Mouse (Mus musculus): Measurements from ENCODE around the gene Stra6. TPM values are rescaled to one million over a fixed set of nuclear protein-coding genes. Genes with fewer than 3 reads are reported as not detected.
A peak's percentile ranks its signal among the peaks of the same experiment; 100 is the strongest.

Gene Stra6
- polyA plus RNA-seq, 1 experiment from 2014 or later = 8.6 TPM

DNA sequence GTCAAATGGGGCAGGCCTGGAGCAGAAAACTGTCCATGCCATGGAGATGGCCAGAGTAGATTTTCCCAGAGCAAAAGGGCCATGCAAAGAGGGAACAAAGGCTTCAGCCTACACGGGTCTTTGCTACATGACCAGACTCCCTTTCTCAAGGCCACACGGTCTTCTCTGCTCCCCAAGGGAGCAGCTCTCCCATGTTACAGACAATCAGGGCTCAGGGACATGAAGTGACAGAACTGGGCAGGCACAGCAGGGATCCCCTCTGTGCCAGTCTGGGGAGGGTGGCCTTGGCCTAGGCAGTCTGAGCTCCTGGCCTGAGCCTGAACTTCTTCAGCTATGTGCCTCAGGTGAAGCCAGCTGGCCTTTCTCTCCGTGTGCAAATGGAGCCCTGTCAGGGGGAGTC is 10.0 kb upstream of the Stra6 start:
- H3K4me1 ChIP-seq (replicated peaks; ENCODE audit: control insufficient read depth, insufficient read depth, low read length) = no peaks in the 10 kb centered on the region
- ATAC-seq (replicated peaks; ENCODE audit: low FRiP score, low TSS enrichment, low read depth) = no peak
- no peak overlapping the region for H3K27ac ChIP-seq (ENCODE audit: low read depth)
- no peak overlapping the region for H3K9ac ChIP-seq (ENCODE audit: low read length)
- DNase-seq (ENCODE audit: low spot score) = no peak
- no peaks in the 10 kb centered on the region for H3K27me3 ChIP-seq (replicated peaks; ENCODE audit: control insufficient read depth, insufficient read depth, low read length)
- H3K36me3 ChIP-seq (ENCODE audit: control insufficient read depth, insufficient read depth, low read length) = no peaks in the 10 kb centered on the region
- no peak overlapping the region for H3K4me2 ChIP-seq (ENCODE audit: low read length)
- 53% methylated on average over 3 of the region's 3 CpGs for WGBS
- H3K4me3 ChIP-seq (ENCODE audit: low read depth, low read length) = no peak overlapping the region
- H3K9me3 ChIP-seq (ENCODE audit: control insufficient read depth, low read length) = no peaks in the 10 kb centered on the region

DNA sequence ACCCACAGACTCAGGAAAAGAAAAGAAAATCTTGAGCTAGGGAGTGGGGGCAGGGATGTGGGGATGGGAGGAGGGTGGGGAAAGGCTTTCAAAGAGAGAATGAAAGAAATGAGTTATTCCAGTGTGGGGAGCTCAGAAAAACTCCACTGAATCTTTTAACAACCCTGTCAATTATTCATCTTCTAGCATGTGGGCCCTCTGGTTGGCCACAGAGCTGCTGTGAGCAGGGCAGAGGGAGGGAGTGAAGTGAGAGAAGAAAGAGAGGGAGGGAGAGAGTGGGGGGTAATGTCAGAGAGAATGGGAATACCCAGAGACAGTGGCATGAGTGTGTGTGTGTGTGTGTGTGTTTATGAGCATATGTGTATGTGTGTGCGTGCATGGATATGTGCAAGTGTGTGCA is 9.6 kb upstream of the Stra6 start:
- H3K9ac ChIP-seq (ENCODE audit: low read length) = no peak overlapping the region
- H3K27ac ChIP-seq (ENCODE audit: low read depth) = no peak overlapping the region
- 89% methylated on average over 1 of the region's 1 CpGs for WGBS
- DNase-seq (ENCODE audit: low spot score) (no peak), ATAC-seq (replicated peaks; ENCODE audit: low FRiP score, low TSS enrichment, low read depth) (no peak)
- H3K4me2 ChIP-seq (ENCODE audit: low read length) = no peak overlapping the region
- H3K9me3 ChIP-seq (ENCODE audit: control insufficient read depth, low read length) = no peaks in the 10 kb centered on the region
- H3K36me3 ChIP-seq (ENCODE audit: control insufficient read depth, insufficient read depth, low read length) = no peaks in the 10 kb centered on the region
- H3K4me1 ChIP-seq (replicated peaks; ENCODE audit: control insufficient read depth, insufficient read depth, low read length) = no peaks in the 10 kb centered on the region
- no peaks in the 10 kb centered on the region for H3K27me3 ChIP-seq (replicated peaks; ENCODE audit: control insufficient read depth, insufficient read depth, low read length)
- no peak overlapping the region for H3K4me3 ChIP-seq (ENCODE audit: low read depth, low read length)

DNA sequence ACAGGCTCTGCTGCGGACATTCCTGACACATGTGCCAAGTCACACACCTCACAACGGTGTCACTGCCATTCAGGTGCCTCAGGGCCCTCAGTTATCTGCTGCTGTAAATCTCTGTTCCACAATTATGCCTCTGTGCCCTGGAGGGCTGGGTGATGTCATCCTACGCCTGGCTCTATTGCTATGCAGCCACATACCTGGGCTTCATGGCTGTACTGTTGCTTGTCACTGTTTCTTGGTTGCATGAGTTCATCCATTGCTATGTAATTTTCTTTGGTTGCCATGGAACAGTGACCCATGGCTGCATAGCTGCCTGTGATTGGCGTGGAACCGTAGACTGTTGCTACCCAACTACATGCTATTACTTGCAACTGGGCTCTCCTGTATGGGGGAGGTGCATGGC is 7.9 kb upstream of the Stra6 start:
- Histone ChIP-seq H3K9ac (ENCODE audit: low read length) (no peak overlapping the region), H3K27me3 (replicated peaks; ENCODE audit: control insufficient read depth, insufficient read depth, low read length) (no peaks in the 10 kb centered on the region), H3K4me1 (replicated peaks; ENCODE audit: control insufficient read depth, insufficient read depth, low read length) (no peaks in the 10 kb centered on the region), H3K4me3 (ENCODE audit: low read depth, low read length) (no peak overlapping the region), H3K9me3 (ENCODE audit: control insufficient read depth, low read length) (no peaks in the 10 kb centered on the region), H3K27ac (ENCODE audit: low read depth) (no peak overlapping the region), H3K4me2 (ENCODE audit: low read length) (no peak overlapping the region), H3K36me3 (ENCODE audit: control insufficient read depth, insufficient read depth, low read length) (no peaks in the 10 kb centered on the region)
- DNase-seq (ENCODE audit: low spot score) = no peak
- 73% methylated on average over 5 of the region's 5 CpGs for WGBS
- ATAC-seq (replicated peaks; ENCODE audit: low FRiP score, low TSS enrichment, low read depth) = no peak

DNA sequence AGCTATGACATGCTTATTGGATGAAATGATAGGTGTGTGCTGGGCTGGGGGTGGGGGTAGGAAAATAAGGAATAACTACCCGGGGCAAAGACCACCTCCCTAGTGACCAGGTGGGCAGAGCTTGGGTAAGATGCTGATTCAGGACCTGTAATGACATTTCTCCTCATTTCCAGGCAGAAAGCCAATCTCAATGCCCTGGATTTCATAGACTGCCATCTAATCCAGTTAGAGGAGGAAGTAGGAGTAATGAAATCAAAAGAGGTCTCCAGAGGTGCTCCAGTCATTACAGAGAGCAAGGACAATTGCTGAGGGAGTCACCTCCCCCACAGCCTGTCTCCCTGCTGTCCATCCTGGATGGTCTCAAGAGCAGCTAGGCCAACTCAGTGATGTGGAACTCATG is 3.7 kb upstream of the Stra6 start:
- H3K9ac ChIP-seq (ENCODE audit: low read length) = no peak overlapping the region
- WGBS = 50% methylated on average over 1 of the region's 1 CpGs
- H3K4me3 ChIP-seq (ENCODE audit: low read depth, low read length) = no peak overlapping the region
- no peaks in the 10 kb centered on the region for H3K4me1 ChIP-seq (replicated peaks; ENCODE audit: control insufficient read depth, insufficient read depth, low read length)
- H3K27ac ChIP-seq (ENCODE audit: low read depth) = no peak overlapping the region
- peaks cover 3% of the 10 kb centered on the region; the same call in 1 of the 2 replicates for H3K27me3 ChIP-seq (replicated peaks; ENCODE audit: control insufficient read depth, insufficient read depth, low read length)
- H3K9me3 ChIP-seq (ENCODE audit: control insufficient read depth, low read length) = no peaks in the 10 kb centered on the region
- DNase-seq (ENCODE audit: low spot score) (no peak), ATAC-seq (replicated peaks; ENCODE audit: low FRiP score, low TSS enrichment, low read depth) (no peak)
- no peaks in the 10 kb centered on the region for H3K36me3 ChIP-seq (ENCODE audit: control insufficient read depth, insufficient read depth, low read length)
- no peak overlapping the region for H3K4me2 ChIP-seq (ENCODE audit: low read length)

DNA sequence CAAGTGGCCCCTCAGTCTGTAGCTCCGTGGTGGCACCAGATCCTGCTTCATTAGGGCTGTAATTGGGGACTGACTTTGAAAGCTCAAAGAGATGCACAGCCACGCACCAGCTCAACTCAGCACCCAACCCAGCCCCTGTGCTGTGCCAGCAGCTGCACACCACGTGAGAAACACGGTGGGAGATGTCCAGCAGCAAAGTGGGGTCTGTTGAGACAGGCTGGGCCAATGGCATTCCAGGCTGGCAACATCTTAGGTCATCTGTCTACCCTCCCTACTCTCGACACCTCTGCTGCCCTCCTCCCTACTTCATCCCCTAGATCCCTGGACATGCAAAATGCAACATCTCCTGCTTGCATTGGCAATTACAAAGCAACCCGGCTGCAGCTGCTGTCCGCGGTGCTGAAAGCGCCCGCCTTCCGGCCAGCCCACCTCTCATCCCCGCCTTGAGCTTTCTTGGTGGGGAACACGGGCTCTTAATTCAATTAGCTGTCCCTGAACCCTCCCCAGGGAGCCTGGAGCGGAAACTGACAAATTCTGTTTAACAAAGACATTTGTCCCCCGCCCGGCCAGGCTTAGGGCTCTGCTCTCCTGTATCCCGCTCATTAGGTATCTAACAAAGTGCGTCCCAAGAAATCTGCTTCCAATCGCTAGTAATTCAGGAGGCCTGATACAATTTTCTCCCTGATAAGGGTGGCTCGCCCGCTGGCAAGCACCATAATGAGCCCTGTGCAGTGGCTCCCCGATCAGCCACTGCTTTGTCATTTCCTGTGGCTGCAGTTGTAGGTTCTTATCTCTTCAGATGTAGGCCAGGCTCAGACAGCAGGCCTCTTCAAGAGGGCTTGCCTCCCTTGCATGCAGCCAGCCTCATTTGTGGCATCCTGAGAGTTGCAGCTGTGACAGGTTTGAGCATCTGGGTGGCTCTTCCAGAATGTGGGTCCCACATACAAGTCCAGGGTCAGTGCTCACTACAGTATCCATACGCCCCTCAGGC is 2.6 kb upstream of the Stra6 start:
- no peak overlapping the region for H3K4me2 ChIP-seq (ENCODE audit: low read length)
- peaks cover 3% of the 10 kb centered on the region; the same call in 1 of the 2 replicates for H3K27me3 ChIP-seq (replicated peaks; ENCODE audit: control insufficient read depth, insufficient read depth, low read length)
- DNase-seq (ENCODE audit: low spot score) (peak; percentile 93), ATAC-seq (replicated peaks; ENCODE audit: low FRiP score, low TSS enrichment, low read depth) (no peak)
- H3K36me3 ChIP-seq (ENCODE audit: control insufficient read depth, insufficient read depth, low read length) = no peaks in the 10 kb centered on the region
- no peak overlapping the region for H3K27ac ChIP-seq (ENCODE audit: low read depth)
- no peaks in the 10 kb centered on the region for H3K9me3 ChIP-seq (ENCODE audit: control insufficient read depth, low read length)
- WGBS = 9% methylated on average over 23 of the region's 23 CpGs
- no peak overlapping the region for H3K4me3 ChIP-seq (ENCODE audit: low read depth, low read length)
- H3K4me1 ChIP-seq (replicated peaks; ENCODE audit: control insufficient read depth, insufficient read depth, low read length) = no peaks in the 10 kb centered on the region
- no peak overlapping the region for H3K9ac ChIP-seq (ENCODE audit: low read length)

DNA sequence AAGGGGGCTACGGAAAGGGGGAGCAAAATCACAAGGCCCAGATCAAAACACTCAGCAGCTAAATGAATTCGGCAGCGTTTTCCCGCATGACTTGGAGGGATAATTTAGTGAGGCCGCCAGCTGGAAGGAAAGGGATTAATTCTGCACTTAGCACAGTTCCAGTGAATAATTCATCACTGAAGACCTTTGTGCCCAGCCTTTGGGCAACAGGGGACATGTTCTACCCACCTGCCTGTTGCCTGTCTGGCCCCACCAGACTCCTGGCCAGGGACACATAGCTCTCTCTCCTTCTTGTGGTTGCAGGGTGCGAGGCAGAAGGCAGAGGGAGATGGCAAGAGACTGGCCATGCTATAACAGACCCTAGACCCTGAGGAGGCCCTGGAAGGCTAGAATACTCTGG is 1.9 kb downstream of the Stra6 start:
- Histone ChIP-seq H3K9me3 (ENCODE audit: control insufficient read depth, low read length) (no peaks in the 10 kb centered on the region), H3K36me3 (ENCODE audit: control insufficient read depth, insufficient read depth, low read length) (no peaks in the 10 kb centered on the region), H3K27me3 (replicated peaks; ENCODE audit: control insufficient read depth, insufficient read depth, low read length) (peaks cover 3% of the 10 kb centered on the region; the same call in 1 of the 2 replicates), H3K9ac (ENCODE audit: low read length) (no peak overlapping the region), H3K27ac (ENCODE audit: low read depth) (no peak overlapping the region), H3K4me2 (ENCODE audit: low read length) (no peak overlapping the region), H3K4me3 (ENCODE audit: low read depth, low read length) (no peak overlapping the region), H3K4me1 (replicated peaks; ENCODE audit: control insufficient read depth, insufficient read depth, low read length) (peaks cover 6% of the 10 kb centered on the region; the same call in 1 of the 2 replicates)
- DNase-seq (ENCODE audit: low spot score) = no peak
- no peak for ATAC-seq (replicated peaks; ENCODE audit: low FRiP score, low TSS enrichment, low read depth)
- WGBS = 58% methylated on average over 6 of the region's 6 CpGs

DNA sequence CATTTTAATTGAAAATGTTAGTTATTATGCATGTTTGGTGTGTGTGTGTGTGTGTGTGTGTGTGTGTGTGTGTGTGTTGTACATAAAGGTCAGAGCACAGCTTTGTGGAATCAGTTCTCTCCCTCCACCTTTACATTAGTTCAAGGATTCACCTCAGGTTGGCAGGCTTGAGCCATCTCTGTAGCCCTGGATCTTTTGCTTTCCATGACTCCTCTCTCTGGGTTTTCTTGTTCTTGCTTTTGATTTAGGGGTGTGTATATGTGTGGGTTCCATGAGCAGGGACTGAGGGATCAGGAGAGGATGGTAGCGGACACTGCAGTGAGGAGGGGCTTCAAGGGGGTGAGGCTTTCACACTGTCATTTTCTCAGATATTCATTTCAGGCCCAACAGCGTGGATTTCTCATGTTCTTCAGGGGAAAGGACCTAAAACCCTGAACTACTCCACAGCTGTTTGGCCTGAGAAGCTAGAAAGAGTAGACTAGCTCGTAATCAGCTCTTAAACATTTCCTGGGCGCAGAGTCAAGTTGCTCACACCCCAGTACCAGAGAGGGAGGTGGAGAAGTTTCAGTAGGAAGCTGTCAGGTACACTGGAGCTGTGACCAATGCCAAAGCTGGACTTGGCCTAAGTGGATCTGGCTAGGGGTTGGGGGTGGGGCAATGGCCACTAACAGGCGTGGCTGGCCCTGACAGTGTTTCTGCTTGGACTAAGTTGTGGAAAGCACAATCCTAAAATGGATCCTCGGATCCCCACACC is 2.6 kb downstream of the Stra6 start:
- no peaks in the 10 kb centered on the region for H3K9me3 ChIP-seq (ENCODE audit: control insufficient read depth, low read length)
- H3K27me3 ChIP-seq (replicated peaks; ENCODE audit: control insufficient read depth, insufficient read depth, low read length) = peaks cover 3% of the 10 kb centered on the region; the same call in 1 of the 2 replicates
- DNase-seq (ENCODE audit: low spot score) (no peak), ATAC-seq (replicated peaks; ENCODE audit: low FRiP score, low TSS enrichment, low read depth) (no peak)
- no peak overlapping the region for H3K4me3 ChIP-seq (ENCODE audit: low read depth, low read length)
- no peak overlapping the region for H3K9ac ChIP-seq (ENCODE audit: low read length)
- peaks cover 6% of the 10 kb centered on the region; the same call in 1 of the 2 replicates for H3K4me1 ChIP-seq (replicated peaks; ENCODE audit: control insufficient read depth, insufficient read depth, low read length)
- no peaks in the 10 kb centered on the region for H3K36me3 ChIP-seq (ENCODE audit: control insufficient read depth, insufficient read depth, low read length)
- no peak overlapping the region for H3K27ac ChIP-seq (ENCODE audit: low read depth)
- H3K4me2 ChIP-seq (ENCODE audit: low read length) = no peak overlapping the region
- WGBS = 68% methylated on average over 6 of the region's 6 CpGs

DNA sequence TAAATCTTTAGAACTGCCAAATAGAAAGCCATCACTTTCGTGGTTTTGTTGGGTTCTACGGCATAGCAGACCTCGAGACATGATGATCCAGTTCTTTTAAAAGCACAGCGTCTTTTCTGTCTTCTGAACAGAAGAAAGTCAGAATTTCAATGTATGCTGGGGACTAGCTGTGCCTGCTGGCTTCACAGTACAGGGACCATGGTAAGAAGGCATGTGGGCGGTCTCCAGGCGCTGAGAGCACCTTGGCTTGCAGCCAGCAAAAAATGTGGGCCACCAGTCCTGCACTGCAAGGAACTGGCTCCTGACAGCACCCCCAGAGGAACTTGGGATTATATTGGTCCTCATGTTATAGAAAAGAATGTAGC is 3.1 kb downstream of the Stra6 start:
- no peaks in the 10 kb centered on the region for H3K36me3 ChIP-seq (ENCODE audit: control insufficient read depth, insufficient read depth, low read length)
- H3K4me1 ChIP-seq (replicated peaks; ENCODE audit: control insufficient read depth, insufficient read depth, low read length) = peaks cover 6% of the 10 kb centered on the region; the same call in 1 of the 2 replicates
- no peak overlapping the region for H3K4me3 ChIP-seq (ENCODE audit: low read depth, low read length)
- no peak overlapping the region for H3K4me2 ChIP-seq (ENCODE audit: low read length)
- no peak overlapping the region for H3K9ac ChIP-seq (ENCODE audit: low read length)
- no peak overlapping the region for H3K27ac ChIP-seq (ENCODE audit: low read depth)
- no peaks in the 10 kb centered on the region for H3K9me3 ChIP-seq (ENCODE audit: control insufficient read depth, low read length)
- WGBS = 69% methylated on average over 6 of the region's 6 CpGs
- no peak for ATAC-seq (replicated peaks; ENCODE audit: low FRiP score, low TSS enrichment, low read depth)
- 0 out of 2 replicates have a peak, but pooled peaks cover 2% of the 10 kb centered on the region for H3K27me3 ChIP-seq (replicated peaks; ENCODE audit: control insufficient read depth, insufficient read depth, low read length)
- no peak for DNase-seq (ENCODE audit: low spot score)
